Mouse (Mus musculus): ENCODE data around the gene Ccdc89. TPM values are rescaled to one million over a fixed set of nuclear protein-coding genes. Genes with fewer than 3 reads are reported as not detected.

The Ccdc89 gene
- polyA plus RNA-seq (2012; rRNA removed), result 0.09 and 0.24 TPM in 2 replicates

DNA sequence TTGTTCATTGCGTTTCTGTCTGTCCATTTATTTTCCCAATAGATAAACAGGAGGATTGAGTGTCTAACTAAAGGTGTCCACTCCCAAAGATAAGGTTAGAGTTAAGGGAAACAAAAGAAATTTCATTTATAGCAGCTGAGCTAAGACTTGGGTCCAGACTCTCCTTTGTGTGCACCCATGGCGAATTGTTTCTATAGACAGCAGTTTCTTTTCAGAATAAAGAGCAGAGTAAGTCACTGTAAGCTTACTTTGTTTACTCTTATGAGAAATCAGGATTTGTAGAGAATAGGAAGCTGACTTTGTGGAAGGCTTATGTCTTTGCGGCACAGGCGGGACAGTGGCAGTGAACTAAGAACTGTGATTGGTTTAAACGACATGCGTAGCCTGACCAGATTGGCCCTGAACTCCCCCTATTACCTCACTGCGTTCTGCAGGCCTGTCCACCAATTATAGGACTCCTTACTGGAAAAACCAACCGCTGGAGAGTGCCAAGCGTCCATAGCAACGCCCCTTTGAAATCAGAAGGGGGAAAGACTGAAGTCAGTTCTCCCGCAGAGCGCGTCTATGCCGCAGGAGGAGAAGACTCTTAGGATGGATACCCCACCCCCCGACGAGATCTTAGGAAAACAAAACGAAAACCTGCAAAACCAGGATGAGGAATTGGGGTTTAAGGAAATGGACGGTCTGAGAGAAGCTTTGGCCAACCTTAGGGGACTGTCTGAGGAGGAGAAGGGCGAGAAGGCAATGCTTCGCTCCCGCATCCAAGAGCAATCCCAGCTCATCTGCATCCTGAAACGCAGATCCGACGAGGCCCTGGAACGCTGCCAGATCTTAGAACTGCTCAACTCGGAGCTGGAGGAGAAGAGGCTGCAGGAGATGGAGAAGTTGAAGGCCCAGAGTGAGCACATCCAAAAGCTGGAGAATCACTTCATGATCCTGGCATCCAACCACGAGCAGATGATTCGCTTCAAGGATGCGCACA is at the start of gene Ccdc89:
Ccdc89 (plus strand) TSS at position 558 of the 982 bp plus-strand sequence.

DNA sequence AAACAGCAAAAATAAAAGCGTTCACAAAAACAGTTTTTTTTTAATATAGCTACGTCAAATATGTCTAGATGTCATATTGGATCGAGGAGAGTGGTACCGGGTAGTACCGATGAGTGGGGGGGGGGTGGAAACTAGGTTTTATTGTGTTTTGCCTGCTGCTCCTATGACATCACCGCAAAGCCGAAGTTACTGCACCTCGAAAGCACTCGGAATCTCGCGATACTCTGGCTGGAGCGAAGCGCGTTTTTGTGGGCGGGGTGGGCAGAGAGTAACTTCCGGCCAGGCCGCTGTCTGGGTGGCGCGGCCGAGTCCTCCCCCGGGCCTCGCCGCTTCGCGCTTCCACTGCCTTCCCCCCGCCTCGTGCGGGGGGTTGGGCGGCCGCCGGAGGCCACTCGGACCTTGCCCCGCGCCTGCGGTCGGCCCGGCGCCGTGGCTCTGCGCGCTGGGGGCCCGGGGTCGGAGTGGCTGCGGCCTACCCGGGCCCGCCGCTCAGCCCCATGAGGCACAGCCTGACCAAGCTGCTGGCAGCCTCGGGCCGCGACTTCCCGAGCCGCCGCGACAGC is 16.2 kb downstream of the Ccdc89 start, which contains the start of gene Crebzf:
Crebzf (plus strand) TSS at position 212 of the 563 bp plus-strand sequence.

DNA sequence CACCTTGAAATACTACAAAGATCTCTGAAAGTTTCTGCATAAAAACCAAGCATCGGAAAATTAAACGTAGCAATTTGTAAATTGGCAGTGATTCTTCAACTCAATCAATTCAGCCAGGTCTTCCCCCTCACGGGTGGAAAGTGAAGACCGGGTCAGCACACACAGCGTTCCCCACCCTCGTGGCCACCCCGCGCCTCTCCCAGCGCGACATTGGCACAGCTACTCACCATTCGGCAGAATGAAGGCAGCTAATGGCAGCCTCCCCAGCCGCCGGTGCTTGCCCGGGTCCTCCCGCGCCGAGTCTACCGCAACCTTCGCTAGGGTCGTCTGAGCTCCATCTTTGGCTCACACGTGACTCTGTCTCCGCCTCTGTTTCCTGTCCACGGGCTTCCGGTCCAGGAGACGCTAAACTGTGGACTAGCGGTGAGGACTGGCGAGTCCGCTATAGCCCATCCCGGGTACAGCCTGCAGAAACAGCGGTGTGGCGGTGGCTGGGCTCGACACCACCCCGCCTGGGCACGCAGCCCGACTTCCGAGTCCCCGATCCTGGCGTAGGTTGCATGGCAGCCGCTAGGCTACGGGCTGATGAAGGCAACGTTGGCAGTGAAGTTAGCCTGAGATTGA is 30.6 kb downstream of the Ccdc89 start, which contains the start of gene Tmem126a:
Tmem126a (minus strand) TSS at position 385 of the 624 bp plus-strand sequence.

DNA sequence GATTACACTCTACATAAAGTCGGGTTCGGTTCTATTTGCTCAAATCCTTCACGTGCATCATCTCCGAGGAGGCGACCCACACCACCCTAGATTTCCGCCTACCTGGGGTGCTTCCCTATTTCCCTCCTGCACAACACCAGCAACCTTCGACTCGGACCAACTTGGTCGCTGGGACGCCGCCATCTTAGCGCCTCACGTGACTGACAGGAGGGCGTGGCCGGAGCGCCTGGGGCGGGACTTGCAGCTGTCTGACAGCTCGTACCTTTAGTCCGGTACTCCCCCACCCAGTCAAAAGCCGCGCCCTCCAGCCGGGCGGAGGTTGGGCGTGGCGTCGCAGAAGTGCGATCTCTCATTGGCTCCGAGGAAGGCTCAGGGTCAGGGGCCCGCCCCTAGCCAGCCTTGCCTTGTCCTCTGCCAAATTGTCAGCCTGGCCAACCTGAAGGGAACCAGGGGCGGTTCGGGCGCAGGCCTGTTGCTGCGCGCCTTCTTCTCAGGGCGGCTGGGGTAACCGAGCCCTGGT is 49.5 kb downstream of the Ccdc89 start, which contains the start of gene Tmem126b:
Tmem126b (minus strand) TSS at position 209 of the 520 bp plus-strand sequence.

DNA sequence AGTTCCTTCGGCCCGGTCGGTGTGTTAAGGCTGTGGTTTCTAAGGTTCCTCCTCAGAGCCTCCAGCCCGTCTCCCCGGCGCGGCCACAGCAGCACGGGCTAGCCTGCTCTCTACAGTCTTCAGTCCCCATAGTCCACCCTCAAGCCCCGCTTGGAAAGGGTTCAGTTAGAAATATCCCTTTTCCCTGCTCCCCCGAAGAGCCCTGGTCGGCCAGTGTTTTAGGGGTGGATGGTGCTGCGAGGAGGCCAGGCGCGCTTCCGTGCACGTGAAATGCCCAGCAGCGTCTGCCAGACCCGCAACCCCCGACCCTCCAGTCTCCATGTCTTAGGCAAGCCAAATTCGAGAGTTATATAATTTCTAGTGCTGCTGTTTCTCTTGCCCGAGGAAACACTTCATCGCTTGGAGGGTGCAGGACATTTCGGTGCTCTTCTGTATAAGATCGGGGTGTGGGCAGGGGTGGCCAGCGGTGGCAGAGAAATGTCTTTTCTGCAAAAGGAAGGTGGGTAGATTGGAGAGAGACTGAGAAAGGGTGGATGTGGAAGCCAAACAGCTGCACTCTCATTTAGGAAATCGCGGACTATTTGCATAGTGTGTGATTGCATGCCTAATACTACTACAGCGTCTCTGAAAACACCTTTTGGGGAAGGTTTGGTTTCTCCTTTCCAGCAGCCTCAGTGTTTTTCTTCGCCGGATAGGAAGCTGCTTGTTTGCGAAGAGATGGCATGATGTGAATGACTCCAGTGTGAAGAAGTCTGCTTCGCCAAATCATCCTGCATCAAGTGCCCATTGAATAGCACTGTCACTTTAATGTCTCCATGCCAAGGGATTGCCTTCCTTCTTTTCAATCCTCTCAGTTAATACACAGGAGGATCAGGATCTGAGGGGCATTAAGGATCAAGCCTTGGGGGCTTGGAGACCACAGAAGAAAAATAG is 50.2 kb downstream of the Ccdc89 start, which contains the start of gene Dlg2:
Dlg2 (plus strand) TSS at position 360 of the 933 bp plus-strand sequence.

Other genes with a start within 250 kb of the Ccdc89 start
- gene Ccdc83, start 160.8 kb upstream of the Ccdc89 start, polyA plus RNA-seq (2012; rRNA removed), result not detected in 2 replicates
- 17.7 and 17.8 TPM in 2 replicates for gene Sytl2, start 124.3 kb upstream of the Ccdc89 start, polyA plus RNA-seq (2012; rRNA removed)
- gene Crebzf, start 16.2 kb downstream of the Ccdc89 start, polyA plus RNA-seq (2012; rRNA removed), result 62.0 and 69.9 TPM in 2 replicates
- 10.0 and 11.4 TPM in 2 replicates for gene Tmem126a, start 30.7 kb downstream of the Ccdc89 start, polyA plus RNA-seq (2012; rRNA removed)
- gene Tmem126b, start 49.4 kb downstream of the Ccdc89 start, polyA plus RNA-seq (2012; rRNA removed), result 5.4 and 5.5 TPM in 2 replicates
- 0.97 and 1.7 TPM in 2 replicates for gene Dlg2, start 50.1 kb downstream of the Ccdc89 start, polyA plus RNA-seq (2012; rRNA removed)